Mouse (Mus musculus) liver, adult 2 months (tissue): ENCODE measurements around the gene Troap.

ENCODE experiments used
- CTCF ChIP-seq: fragments of 200-500 bp; IDR thresholded peaks from 2 replicates; pipeline ENCODE4 v1.5.1; 2011; ENCODE audit warnings: low read depth, low read length, control low read depth
- POLR2A ChIP-seq: fragments of 200-500 bp; IDR thresholded peaks from 2 replicates; pipeline ENCODE4 v1.6.1; 2011; ENCODE audit warnings: low read length, control low read depth; ENCODE audit not compliant: insufficient read depth; ENCODE audit errors: extremely low read depth

DNA sequence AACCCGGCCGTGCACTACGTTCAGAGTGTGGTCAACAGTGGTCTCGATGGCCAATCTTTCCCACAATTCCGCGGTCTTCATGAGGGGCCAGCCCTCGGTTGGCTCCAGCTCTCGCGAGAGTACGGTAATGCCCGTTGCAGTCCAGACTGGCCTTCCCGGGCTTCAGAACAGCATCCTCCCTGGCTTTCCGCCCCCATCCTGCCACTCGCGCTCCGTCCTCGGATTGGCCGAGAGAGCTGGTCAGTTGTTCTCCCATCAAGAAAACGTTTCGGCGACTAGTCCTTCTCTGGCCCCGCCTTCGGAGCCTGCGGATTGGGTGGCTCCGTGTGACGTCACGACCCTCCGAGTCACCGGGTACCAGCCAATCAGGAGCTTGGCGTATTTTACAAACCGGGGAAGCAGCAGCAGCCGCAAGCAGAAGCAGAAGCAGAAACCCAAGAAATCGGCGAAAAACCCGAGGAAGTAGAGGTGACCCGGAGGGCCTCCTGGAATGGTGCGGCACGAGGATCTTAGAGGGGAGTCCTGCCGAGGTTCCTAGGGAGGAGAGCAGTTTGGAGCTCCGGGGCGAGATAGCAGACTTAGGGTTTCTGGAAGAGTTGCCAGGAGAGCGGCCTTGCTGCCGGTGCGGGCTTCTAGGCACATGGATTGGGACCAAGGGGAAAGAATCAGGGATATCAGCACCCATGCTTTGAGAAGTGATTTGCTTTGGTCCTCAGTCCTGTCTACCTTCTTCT lies 392 bp downstream of the Troap start:
- TF ChIP-seq CTCF (no peak), POLR2A (0 out of 2 replicates have a peak, but pooled peaks have one; percentile 21)
